Mouse (Mus musculus) ES-E14 (cell line): ENCODE measurements around the gene Dapk3. TPM values are rescaled to one million over a fixed set of nuclear protein-coding genes. Genes with fewer than 3 reads are reported as not detected.
"Not testable (repeated sequence)": the region's sequence is repeated elsewhere in the genome, so short reads cannot be mapped to it uniquely, and the experiment has no call there.

ENCODE experiments used
- DNase-seq: peaks from one replicate; pipeline ENCODE4 v3.0.0-alpha.2; 2013; ENCODE audit warnings: low read depth, low spot score
- H3K27ac ChIP-seq: 2 replicates; pipeline ENCODE4 v1.5.1; 2012; ENCODE audit warnings: low read depth, mild to moderate bottlenecking, low read length, moderate library complexity, mixed read lengths; ENCODE audit not compliant: poor library complexity, insufficient read depth, severe bottlenecking
- H3K36me3 ChIP-seq: 2 replicates; pipeline ENCODE4 v1.6.1; 2012; ENCODE audit warnings: mild to moderate bottlenecking, low read length, moderate library complexity, mixed read lengths; ENCODE audit not compliant: control insufficient read depth, poor library complexity, insufficient read depth, severe bottlenecking
- H3K4me1 ChIP-seq, 2 experiments: fragments of 150-350 bp in 1 of 2; sonication (generic) in 1 of 2; 2 replicates each; pipeline ENCODE4 v1.6.1; 2012; ENCODE audit warnings: low read length in 2 of 2, mild to moderate bottlenecking in 1 of 2, mixed read lengths in 1 of 2; ENCODE audit not compliant: control insufficient read depth in 2 of 2, insufficient read depth in 2 of 2, poor library complexity in 1 of 2
- H3K4me3 ChIP-seq, 2 experiments: fragments of 150-350 bp in 1 of 2; sonication (generic) in 1 of 2; 2 replicates each; pipeline ENCODE4 v1.5.1; 2012; ENCODE audit warnings: low read length in 2 of 2, low read depth in 1 of 2, mild to moderate bottlenecking in 1 of 2, mixed read lengths in 1 of 2; ENCODE audit not compliant: insufficient read depth in 1 of 2, poor library complexity in 1 of 2, severe bottlenecking in 1 of 2
- H3K9ac ChIP-seq: 2 replicates; pipeline ENCODE4 v1.6.1; 2012; ENCODE audit warnings: low read depth, mild to moderate bottlenecking, low read length, mixed read lengths; ENCODE audit not compliant: poor library complexity, insufficient read depth, severe bottlenecking
- H3K9me3 ChIP-seq: fragments of 150-350 bp; sonication (generic); 2 replicates; pipeline ENCODE4 v1.6.1; 2012; ENCODE audit warnings: low read depth, mild to moderate bottlenecking, low read length; ENCODE audit not compliant: control insufficient read depth, insufficient read depth
- CHD2 ChIP-seq: IDR thresholded peaks from 2 replicates; pipeline ENCODE4 v1.6.1; 2014; ENCODE audit warnings: mild to moderate bottlenecking, low read depth, low read length, inconsistent platforms
- HCFC1 ChIP-seq: IDR thresholded peaks from 2 replicates; pipeline ENCODE4 v1.6.1; 2012; ENCODE audit warnings: low read length, inconsistent platforms, borderline replicate concordance; ENCODE audit not compliant: insufficient read depth
- MAFK ChIP-seq: IDR thresholded peaks from 2 replicates; pipeline ENCODE4 v1.6.1; 2014; ENCODE audit warnings: mild to moderate bottlenecking, low read depth, low read length, inconsistent platforms; ENCODE audit not compliant: insufficient read depth
- ZC3H11A ChIP-seq: IDR thresholded peaks from 2 replicates; pipeline ENCODE4 v1.6.1; 2012; ENCODE audit warnings: low read depth, mild to moderate bottlenecking, inconsistent platforms, low read length, borderline replicate concordance
- ZNF384 ChIP-seq: IDR thresholded peaks from 2 replicates; pipeline ENCODE4 v1.6.1; 2012; ENCODE audit warnings: low read depth, low read length, inconsistent platforms
- in situ Hi-C, 2 experiments: fragments of 600-800 bp; cut with MboI; formaldehyde crosslinking; loops; one replicate each; pipeline ENCODE4 v1.15.1; 2025; ENCODE audit warnings: low sequenced_read_pairs in 2 of 2, inconsistent platforms in 1 of 2; ENCODE audit not compliant: unreplicated experiment in 2 of 2
- total RNA-seq: library from RNA; depleted of rRNA; stranded (reverse); fragments of 300-350 nt; gene quantifications from 2 replicates; pipeline ENCODE4 v1.2.3, GENCODE M21; 2012

Gene Dapk3
- total RNA-seq, 1 experiment = 65.1 TPM

DNA sequence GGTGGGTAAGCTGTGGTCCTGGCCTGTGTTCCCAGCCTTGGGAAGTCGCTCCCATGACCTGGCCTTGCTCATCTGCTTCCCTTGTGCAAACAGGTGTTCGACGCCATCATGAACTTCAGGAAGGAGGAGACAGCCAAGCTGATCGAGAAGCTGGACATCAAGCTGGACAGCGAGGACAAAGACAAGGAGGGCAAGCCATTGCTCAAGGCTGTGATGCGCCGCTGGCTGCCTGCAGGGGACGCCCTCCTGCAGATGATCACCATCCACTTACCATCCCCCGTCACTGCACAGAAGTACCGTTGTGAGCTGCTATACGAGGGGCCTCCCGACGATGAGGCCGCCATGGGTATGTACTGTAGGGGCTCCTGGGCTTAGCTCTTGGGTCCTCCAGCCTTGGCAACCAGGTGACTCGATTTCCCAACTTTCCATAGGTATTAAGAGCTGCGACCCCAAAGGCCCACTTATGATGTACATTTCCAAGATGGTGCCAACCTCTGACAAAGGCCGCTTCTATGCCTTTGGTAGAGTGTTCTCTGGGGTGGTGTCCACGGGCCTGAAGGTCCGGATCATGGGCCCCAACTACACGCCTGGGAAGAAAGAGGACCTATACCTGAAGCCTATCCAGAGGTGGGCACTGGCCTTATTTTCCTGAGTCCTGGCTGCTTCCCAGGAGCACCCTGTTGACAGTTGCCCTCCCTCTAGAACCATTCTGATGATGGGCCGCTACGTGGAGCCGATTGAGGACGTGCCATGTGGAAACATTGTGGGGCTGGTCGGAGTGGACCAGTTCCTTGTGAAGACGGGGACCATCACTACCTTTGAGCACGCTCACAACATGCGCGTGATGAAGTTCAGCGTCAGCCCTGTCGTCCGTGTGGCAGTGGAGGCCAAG lies 3.1 kb upstream of the Dapk3 start:
- peak overlapping the region; percentile 0 to 3; a peak in 1 of 4 replicates for H3K4me3 ChIP-seq
- peaks cover 0 to 13% of the 10 kb centered on the region in 2 experiments; a peak in 3 of 4 replicates for H3K4me1 ChIP-seq
- in situ Hi-C loops = no loop called here
- no peak overlapping the region; the same call in 1 of the 2 replicates for H3K27ac ChIP-seq
- H3K9ac ChIP-seq = peak overlapping the region; percentile 26; the same call in 1 of the 2 replicates
- peaks cover 56% of the 10 kb centered on the region for H3K36me3 ChIP-seq
- H3K9me3 ChIP-seq = no peaks in the 10 kb centered on the region
- TF ChIP-seq MAFK (no peak), ZC3H11A (no peak), HCFC1 (no peak), ZNF384 (no peak), CHD2 (no peak)
- no peak for DNase-seq

DNA sequence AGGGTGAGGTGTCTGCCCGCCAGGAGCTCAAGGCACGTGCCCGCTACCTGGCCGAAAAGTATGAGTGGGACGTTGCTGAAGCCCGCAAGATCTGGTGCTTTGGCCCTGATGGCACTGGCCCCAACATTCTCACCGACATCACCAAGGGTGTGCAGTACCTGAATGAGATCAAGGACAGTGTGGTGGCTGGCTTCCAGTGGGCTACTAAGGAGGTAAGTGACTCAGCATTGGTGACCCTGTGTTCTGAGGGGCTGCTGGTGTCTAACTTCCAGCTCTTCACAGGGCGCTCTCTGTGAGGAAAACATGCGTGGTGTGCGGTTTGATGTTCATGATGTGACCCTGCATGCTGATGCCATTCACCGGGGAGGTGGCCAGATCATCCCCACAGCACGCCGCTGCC lies 1.9 kb upstream of the Dapk3 start:
- DNase-seq = no peak
- H3K9me3 ChIP-seq = no peaks in the 10 kb centered on the region
- no peak overlapping the region for H3K9ac ChIP-seq
- no peak overlapping the region for H3K4me3 ChIP-seq
- TF ChIP-seq ZNF384 = no peak
- no peak for TF ChIP-seq MAFK
- no peak for TF ChIP-seq CHD2
- no peak for TF ChIP-seq HCFC1
- TF ChIP-seq ZC3H11A = no peak
- H3K4me1 ChIP-seq = peaks cover 0 to 13% of the 10 kb centered on the region in 2 experiments; a peak in 3 of 4 replicates
- H3K36me3 ChIP-seq = peaks cover 61% of the 10 kb centered on the region
- in situ Hi-C loops = no loop called here
- peak overlapping the region; percentile 78; the same call in 1 of the 2 replicates for H3K27ac ChIP-seq

DNA sequence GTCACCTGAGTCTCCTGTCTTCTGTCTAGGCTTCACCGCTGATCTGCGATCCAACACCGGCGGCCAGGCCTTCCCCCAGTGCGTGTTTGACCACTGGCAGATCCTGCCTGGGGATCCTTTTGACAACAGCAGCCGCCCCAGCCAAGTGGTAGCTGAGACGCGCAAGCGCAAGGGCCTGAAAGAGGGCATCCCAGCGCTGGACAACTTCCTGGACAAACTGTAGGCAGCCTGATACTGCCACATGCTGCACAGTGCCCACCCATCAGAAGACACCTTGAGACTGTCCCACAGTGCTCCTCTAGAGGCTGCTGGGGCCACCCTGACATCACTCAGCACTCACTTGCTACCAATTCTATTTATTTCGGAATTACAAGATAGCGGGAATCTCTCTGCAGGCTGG lies 945 bp upstream of the Dapk3 start:
- peak overlapping the region; percentile 35; the same call in 1 of the 2 replicates for H3K27ac ChIP-seq
- peaks cover 0 to 13% of the 10 kb centered on the region in 2 experiments; a peak in 3 of 4 replicates for H3K4me1 ChIP-seq
- in situ Hi-C loops, H3K9ac ChIP-seq, DNase-seq, H3K9me3 ChIP-seq, H3K4me3 ChIP-seq: not testable (repeated sequence)
- peaks cover 62% of the 10 kb centered on the region for H3K36me3 ChIP-seq

- no peaks in the 10 kb centered on the region for H3K9me3 ChIP-seq
- in situ Hi-C loops = no loop called here
- H3K4me1 ChIP-seq = peaks cover 0 to 13% of the 10 kb centered on the region in 2 experiments; a peak in 2 of 4 replicates
- peaks cover 47% of the 10 kb centered on the region for H3K36me3 ChIP-seq
- TF ChIP-seq ZNF384 (no peak), CHD2 (no peak), HCFC1 (no peak), ZC3H11A (no peak), MAFK (no peak)
- H3K9ac ChIP-seq = peak within 1 kb of the TSS; percentile 96
- no peak for DNase-seq
- H3K27ac ChIP-seq = peak within 1 kb of the TSS; percentile 91
- peak within 1 kb of the TSS; percentile 58 to 85 for H3K4me3 ChIP-seq
Measured at GRCm38 (mm10) chr10:81183805-81184204, 1.0 kb downstream of the Dapk3 start, which contains the start of gene 4930442H23Rik. Gene 4930442H23Rik (minus strand): TSS chr10:81183849.
